Mouse (Mus musculus) myocyte (in vitro differentiated cells): ENCODE data around the gene Sdsl.
A peak's percentile ranks its signal among the peaks of the same experiment; 100 is the strongest.

Experiments used
- CEBPB ChIP-seq: IDR thresholded peaks from 2 replicates; pipeline ENCODE4 v1.6.1; 2011; ENCODE audit warnings: mild to moderate bottlenecking, moderate library complexity; ENCODE audit not compliant: poor library complexity, insufficient read depth, severe bottlenecking
- E2F4 ChIP-seq: IDR thresholded peaks from one replicate; pipeline ENCODE4 v1.6.1; 2011; ENCODE audit warnings: mild to moderate bottlenecking, control low read depth, moderate library complexity; ENCODE audit not compliant: insufficient read depth
- MAX ChIP-seq: IDR thresholded peaks from one replicate; pipeline ENCODE4 v1.6.1; 2011; ENCODE audit warnings: low read depth, mild to moderate bottlenecking, control low read depth
- MYOD1 ChIP-seq, 3 experiments: IDR thresholded peaks; one replicate each; pipeline ENCODE4 v1.6.1; 2011; ENCODE audit warnings: control low read depth in 2 of 3, low read depth in 2 of 3, mild to moderate bottlenecking in 2 of 3, moderate library complexity in 1 of 3; ENCODE audit not compliant: insufficient read length in 2 of 3, control insufficient read depth in 1 of 3
- POLR2A ChIP-seq: IDR thresholded peaks from one replicate; pipeline ENCODE4 v1.6.1; 2011; ENCODE audit warnings: low read depth, mild to moderate bottlenecking, control low read depth, moderate library complexity; ENCODE audit not compliant: insufficient read length
- POLR2AphosphoS2 ChIP-seq: IDR thresholded peaks from one replicate; pipeline ENCODE4 v1.6.1; 2011; ENCODE audit warnings: low read depth, control low read depth; ENCODE audit not compliant: insufficient read length
- SRF ChIP-seq: IDR thresholded peaks from one replicate; pipeline ENCODE4 v1.6.1; 2011; ENCODE audit warnings: low read depth; ENCODE audit not compliant: control insufficient read depth, insufficient read length
- TCF12 ChIP-seq: IDR thresholded peaks from one replicate; pipeline ENCODE4 v1.6.1; 2011; ENCODE audit warnings: mild to moderate bottlenecking, control low read depth; ENCODE audit not compliant: poor library complexity, insufficient read depth, severe bottlenecking
- TCF3 ChIP-seq: IDR thresholded peaks from one replicate; pipeline ENCODE4 v1.6.1; 2011; ENCODE audit warnings: low read depth, control low read depth; ENCODE audit not compliant: insufficient read length
- USF1 ChIP-seq: IDR thresholded peaks from one replicate; pipeline ENCODE4 v1.6.1; 2011; ENCODE audit warnings: low read depth, mild to moderate bottlenecking, control low read depth, moderate library complexity

DNA sequence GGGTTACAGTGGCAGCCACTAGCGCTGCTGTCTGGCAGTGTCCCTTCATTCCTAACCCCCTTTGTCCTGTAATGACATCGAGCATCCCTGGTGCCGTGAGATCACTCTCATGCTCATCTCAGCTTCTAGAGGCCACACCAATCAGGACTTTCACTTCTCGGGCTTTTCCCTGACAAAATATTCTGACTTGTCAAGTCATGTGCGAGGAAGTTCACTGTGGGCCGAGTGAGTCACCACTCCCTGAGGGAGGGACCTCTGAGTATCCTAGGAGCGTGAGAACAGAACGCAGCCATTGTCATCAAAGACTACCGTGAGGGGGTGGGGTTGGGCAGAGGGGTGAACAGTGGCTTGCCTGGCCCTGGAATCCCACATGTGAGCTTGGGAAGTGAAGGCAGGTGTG, 44.9 kb upstream of the Sdsl start:
- TF ChIP-seq TCF3 (no peak), E2F4 (no peak), POLR2AphosphoS2 (no peak), POLR2A (no peak), USF1 (peak; percentile 25), MAX (no peak), SRF (no peak), CEBPB (no peak), MYOD1 (IDR thresholded peaks at IDR 0.05; ENCODE audit: control insufficient read depth in 1 of 3, insufficient read length in 2 of 3, low read depth in 2 of 3) (no peak), TCF12 (no peak)
